Mouse (Mus musculus) adrenal gland, postnatal 25 days (tissue): ENCODE data around the gene Gm3417. TPM values are rescaled to one million over a fixed set of nuclear protein-coding genes. Genes with fewer than 3 reads are reported as not detected.
"Not testable (repeated sequence)": the region's sequence is repeated elsewhere in the genome, so short reads cannot be mapped to it uniquely, and the experiment has no call there.

Experiments used
- DNase-seq: peaks from one replicate; pipeline ENCODE4 v3.0.0; 2021; ENCODE audit warnings: mixed read lengths
- total RNA-seq: library from RNA; stranded (reverse); gene quantifications from 2 replicates; pipeline ENCODE4 v1.2.3, GENCODE M21; 2021

Gm3417 gene
- total RNA-seq, 1 experiment from 2014 or later, result not detected

DNA sequence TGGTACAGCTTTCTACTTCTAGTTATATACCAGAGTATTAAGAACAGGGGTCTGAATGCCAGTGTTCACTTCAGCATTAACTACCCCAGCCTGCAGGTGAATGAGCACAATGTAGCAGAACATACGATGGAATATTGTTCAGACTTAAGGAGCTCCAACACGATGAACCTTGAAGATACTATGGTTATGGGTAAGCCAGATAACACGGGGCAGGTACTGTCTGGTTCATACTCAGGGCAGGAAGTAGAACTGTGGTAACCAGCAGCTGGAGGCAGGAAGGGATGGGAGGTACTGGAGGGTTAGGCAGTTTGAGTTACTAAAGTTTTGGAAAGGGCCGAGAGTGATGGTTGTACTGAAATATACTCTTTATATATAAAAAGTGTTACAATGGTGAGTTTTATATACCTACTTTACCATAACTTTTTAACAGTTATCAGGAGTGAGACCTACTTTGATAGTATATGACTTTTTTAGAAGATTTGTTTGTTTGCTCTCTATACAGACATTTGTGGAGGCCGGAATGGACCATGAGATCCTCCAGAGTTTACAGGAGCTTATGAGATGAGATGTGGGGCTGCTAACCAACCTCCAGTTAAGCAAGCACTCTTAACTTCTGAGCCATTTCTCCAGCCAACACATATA lies 19.8 kb downstream of the Gm3417 start:
- no peak for DNase-seq

DNA sequence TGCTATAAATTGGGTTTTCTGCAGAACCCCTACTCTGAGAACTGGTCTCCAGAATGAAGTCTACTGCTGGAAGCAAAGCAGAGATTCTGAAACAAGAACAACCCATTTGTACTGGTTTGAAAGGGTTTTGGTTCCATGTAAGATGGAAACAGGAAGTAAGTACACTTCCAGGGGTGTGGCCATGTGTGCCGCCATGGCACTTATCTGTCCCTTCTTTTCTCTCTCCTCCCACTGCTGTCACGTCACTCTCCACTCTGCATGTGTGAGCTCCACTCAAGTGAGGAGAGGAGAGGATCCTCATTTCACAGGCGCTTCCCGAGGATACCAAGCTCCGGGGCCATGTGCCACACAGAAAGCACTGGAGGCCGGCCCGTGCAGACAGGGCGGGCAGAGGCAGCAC lies 25.1 kb downstream of the Gm3417 start:
- no peak for DNase-seq

DNA sequence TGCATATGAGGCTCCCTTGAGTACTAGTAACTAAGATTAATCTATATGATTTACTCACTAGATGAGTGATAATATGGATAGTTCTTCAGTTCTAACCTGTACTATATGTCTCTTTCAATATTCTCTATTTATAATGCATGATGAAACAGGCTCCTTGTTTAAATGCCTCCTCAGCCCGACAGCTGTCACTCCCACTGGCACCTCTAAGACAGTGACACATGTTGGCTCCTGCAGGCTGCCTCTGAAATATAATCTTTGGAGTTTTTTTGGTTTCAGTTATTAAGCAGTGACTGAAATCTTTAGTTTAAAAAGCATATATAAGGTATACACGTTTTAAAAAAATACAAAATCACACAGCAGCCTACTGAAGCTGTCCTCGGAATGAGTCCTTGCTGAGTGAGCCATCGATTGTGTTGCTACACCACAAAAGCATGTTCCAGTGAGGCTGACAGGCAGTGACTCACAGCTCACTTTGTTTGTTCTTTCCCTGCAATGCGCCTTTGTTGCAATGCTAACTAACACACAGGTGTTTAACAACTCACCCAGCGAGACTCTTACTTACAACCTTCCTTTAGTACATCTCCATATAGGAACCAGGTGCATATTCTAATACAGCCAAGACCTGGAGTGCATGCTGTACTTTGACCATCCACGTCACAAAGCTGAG lies 29.3 kb downstream of the Gm3417 start:
- DNase-seq, result no peak

DNA sequence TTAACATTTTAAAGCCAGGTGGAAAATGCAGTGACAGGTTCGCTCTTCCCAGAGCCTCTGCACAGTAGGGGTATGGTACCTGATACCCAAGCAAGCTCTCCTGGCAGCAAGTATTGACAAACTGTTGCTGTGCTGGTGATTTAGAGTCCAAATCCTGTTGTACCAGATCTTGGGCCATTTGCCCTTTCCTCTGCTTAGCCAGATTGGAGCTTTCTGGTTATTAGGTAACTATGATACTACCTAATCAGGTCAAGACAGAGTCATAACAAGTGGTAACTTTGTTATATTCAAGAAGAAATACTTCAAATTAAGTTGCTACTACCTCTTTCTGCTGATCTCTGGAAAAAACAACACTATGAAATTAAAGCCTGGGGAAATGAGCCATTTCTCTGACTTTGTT lies 34.0 kb downstream of the Gm3417 start:
- no peak for DNase-seq

DNA sequence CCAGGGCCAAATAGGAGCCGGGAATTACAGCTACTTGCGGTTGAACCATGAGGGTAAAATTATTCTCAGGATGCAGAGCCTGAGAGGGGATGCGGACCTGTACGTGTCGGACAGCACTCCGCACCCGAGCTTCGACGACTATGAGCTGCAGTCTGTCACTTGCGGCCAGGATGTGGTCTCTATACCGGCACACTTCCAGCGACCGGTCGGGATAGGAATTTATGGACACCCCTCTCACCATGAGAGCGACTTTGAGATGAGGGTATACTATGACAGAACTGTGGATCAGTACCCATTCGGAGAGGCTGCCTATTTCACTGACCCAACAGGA lies 34.9 kb downstream of the Gm3417 start:
- DNase-seq, result no peak

DNA sequence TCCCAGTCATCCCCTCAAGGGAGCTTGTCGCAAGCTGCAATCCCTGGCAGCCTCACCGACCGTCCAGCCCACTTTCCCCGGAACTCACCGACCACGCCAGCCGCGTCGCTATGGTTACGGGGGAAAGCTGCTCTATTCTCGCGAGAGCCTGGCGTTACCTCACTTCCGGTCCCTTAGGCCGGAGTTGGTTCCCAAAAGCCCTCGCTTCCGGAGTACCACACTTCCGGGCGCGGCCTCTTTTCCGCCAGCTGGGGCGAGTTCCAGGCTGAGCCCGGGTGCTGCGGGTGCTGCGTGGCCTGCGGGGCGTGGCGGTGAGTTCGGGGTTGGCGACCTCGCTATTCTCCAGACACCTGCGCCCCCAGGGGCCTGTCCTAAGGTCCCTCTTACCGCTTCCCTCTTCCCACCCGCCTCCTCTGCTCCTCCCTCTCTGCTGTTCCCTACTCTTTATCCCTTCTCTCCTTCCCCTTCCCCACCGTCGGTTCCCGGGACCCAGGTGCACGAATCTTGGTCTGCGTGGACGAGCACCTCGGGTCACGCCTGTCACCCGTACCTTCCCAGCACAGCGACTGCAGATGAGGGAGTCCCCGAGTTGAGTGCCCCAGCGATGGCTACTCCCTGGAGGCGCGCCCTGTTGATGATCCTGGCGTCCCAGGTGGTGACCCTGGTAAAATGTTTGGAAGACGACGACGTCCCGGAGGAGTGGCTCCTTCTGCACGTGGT lies 35.4 kb downstream of the Gm3417 start, which contains the start of the genes Wdr27 and 1600012H06Rik:
Gene Wdr27, minus strand, starts transcription at position 150 of the 720 bp plus-strand sequence.
Gene 1600012H06Rik, plus strand, starts transcription at position 176 of the 720 bp plus-strand sequence.
- peak; percentile 99 for DNase-seq

DNA sequence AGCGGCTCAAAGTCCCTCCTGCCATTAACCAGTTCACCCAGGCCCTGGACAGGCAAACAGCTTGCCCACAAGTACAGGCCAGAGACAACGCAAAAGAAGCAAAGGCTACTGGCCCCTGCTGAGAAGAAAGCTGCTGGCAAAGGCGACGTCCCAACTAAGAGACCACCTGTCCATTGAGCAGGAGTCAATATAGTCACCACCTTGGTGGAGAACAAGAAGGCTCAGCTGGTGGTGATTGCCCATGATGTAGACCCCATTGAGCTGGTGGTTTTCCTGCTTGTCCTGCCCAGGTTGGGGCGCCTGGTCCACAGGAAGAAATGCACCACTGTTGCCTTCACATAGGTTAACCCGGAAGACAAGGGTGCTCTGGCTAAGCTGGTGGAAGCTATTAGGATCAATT lies 36.4 kb downstream of the Gm3417 start:
- DNase-seq, result not testable (repeated sequence)

DNA sequence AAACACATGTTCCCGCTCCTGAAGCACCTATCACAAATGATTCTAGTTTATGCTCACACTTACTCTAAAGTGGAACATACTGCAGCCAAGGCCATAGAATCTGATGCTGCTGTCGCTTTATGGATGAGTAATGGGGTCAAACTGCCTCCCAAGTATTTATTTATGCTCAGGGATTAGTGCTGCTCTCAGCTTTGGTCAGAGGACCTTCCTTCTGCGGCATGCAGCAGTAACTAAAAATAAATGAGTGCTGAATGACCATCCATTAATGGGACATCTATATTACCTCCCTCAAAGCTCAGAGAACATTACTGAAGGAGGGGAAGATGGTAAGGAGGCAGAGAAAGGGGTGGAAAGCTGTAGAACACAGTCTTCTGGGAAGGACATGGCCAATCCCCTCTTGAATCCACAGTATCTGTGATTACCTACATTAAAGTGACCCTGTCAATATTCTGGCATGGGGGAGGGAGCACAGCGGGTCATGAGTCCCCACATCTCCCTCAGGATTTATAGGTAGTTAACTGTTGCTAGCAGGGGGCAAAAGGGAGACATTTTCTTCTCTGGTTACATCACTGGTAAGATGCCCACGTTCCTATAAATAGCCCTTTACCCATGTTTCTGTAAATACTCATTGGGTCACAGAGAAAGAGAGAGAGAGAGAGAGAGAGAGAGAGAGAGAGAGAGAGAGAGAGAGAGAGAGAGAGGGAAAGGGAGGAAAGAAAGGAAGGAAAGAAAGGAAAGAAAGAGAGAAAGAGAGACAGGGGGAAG lies 42.6 kb downstream of the Gm3417 start:
- DNase-seq, result no peak

DNA sequence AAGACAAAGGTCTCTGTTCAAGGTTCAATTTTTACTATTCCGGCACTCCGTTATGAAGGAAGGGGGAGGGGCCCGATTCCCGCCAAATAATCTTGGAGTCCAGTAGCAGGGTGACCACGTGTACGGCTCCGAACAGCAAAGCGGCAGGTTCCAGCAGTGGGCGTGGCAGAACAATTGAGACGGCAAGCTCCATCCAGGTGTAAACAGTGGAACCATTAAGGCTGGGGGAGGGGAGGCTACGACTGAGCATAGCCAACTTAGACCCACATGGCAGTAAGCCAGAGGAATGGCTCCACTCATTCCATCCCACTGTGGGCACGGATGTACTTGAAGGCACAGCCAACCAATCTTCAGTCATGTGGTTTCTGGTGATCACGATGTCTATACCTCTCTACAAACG lies 43.3 kb downstream of the Gm3417 start:
- not testable (repeated sequence) for DNase-seq

DNA sequence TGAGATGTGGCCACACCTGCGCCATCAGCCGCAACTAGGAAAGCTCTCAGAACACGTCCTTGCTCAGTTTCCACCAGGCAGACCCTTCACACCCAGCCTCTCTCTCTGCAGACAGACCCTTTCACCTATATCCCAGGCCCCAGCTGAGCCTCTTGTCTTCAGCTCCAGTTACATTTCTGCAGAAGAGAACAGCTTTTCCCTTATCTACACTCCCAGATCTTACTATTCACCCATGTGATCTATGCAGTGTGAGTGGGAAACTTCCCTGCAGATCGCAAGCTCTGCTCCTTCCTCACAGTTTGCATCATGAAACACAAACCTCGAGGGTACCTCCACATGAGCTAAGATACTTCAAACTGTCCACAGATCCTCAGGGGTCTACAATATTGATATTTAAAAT lies 47.1 kb downstream of the Gm3417 start:
- DNase-seq, result no peak

DNA sequence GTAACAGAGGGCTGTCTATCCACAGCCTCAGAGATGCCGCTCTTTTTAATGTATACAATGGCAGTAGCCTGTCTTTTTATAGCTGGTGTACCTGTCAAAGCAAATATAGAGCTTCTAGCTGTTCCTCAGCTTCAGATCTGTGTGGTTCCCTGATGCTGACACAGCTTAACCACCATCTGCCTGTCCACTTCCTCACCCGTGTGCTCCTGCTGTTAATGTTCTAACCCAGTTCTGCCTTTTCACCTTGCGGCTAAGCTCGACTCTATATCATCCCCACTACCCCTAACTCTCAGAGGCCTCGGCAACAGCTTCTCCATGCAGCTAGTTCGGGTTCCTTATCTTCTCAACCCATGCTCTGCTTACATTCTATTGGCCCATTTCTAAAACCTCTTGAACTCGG lies 47.9 kb downstream of the Gm3417 start:
- DNase-seq, result no peak

DNA sequence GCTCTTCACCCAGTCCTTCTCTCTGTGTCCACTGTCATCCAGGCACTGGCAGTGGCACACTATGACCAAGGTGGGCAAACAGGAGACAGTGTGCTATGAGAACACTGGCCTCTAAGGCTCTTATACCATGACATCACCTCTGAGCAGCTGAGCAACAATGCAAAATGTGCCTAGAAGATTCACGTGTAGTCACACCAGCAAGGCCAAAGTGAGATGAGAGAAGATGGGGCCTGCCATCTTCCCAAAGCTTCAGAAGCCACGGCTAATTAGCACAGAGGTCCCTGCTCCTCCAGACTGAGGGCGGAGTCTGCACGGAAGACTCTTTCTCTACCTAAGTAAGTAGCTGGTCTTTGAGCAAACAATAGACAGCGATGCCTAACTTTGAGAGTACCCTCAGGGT lies 50.0 kb downstream of the Gm3417 start:
- DNase-seq, result no peak

DNA sequence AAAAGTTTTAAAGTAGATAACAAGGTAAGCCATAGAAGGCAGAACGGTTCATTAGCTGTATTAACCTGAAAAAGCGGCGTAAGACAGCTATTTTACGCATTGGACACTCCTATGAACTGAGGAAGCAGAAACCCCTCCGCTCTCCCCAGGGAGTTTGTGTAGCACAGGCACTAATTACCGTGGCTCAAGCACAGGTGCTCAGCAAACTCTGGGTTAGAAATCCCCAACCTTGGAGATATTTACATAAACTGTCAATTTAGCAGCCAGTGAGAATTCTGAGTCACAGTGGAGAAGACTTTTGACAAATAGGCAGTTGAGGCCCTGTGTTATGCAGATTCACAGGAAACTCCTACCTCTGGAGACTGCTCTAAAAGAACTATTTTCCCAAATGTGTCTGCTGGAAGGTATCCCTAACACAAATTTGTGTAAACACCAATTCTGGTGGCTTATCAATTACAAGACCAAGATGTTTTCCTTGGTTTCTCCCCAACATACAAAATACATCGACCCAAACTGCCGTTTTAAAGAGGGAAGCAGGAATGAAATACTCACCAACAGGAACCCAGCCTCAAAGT lies 50.9 kb downstream of the Gm3417 start:
- no peak for DNase-seq

DNA sequence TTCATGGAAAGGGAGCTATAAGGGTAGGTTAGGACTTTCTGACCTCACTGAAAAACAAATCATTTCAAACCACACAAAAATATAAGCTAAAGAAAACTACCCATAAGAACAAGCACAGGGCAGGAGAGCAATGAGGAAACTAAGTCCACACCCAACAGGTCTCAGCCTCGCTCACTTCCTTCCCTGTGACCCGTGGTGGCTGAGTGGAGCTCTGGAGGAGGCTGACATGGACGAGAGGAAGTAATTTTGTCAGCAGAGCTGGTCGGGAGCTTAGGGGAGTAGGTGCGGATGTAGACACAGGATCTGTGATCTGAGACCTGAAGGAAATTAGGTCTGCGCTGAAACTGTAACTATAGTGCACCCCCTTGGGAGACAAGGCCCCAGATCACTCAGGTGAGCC lies 57.0 kb downstream of the Gm3417 start:
- DNase-seq, result no peak

DNA sequence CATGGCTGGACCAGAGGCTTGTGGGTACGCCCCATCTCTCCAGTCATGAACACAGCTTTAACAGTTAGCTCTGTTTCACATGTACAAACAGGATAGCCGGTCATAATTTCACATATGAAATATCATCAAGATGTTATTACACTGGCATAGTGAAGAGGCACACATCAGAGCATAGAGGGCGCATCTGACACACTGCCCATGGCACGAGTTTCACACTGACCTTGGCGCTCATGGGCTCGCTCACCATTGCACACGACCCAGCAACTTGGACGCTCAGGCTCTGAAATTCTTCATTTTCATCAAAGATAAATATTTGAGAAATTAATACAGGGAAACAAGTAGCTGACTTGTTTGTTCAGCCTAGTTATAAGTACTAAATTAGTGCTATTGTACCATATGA lies 60.7 kb downstream of the Gm3417 start:
- DNase-seq, result peak; percentile 31

DNA sequence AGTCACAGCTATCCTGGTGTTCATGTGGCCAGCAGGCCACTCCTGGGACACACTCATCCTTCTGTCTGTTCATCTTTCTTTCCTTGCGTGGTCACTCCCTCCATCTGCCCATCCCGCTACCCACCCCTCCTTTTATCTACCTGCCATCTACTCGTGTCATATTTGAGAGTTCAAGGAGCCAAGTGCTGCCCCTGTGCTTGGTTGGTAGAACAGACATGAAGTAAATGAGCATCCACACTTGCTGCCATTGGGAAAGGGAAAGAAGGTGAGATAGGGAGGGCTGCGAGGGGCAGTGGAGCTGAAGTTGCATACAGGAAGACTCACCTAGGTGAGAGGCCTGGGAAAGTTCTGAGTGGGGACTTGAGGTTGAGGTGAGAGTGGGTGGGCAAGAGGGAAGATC lies 64.2 kb downstream of the Gm3417 start:
- no peak for DNase-seq

Other genes with a start within 250 kb of the Gm3417 start
- gene Wdr27, start 35.6 kb downstream of the Gm3417 start, total RNA-seq, result 8.3 and 8.4 TPM in 2 replicates
- 36.5 and 55.1 TPM in 2 replicates for gene 1600012H06Rik, start 35.6 kb downstream of the Gm3417 start, total RNA-seq
- gene Phf10, start 17.5 kb downstream of the Gm3417 start, total RNA-seq, result 70.1 and 76.4 TPM in 2 replicates
- gene 9030025P20Rik, start 322 bp downstream of the Gm3417 start, total RNA-seq, result 8.7 and 9.6 TPM in 2 replicates
- 1.8 and 6.3 TPM in 2 replicates for gene Gm3435, start 31.4 kb upstream of the Gm3417 start, total RNA-seq
- 68.0 and 75.4 TPM in 2 replicates for gene Ermard, start 62.4 kb upstream of the Gm3417 start, total RNA-seq
- gene Tcte3, start 62.7 kb upstream of the Gm3417 start, total RNA-seq, result 0.85 and 2.8 TPM in 2 replicates
- gene Gm3448, start 62.7 kb upstream of the Gm3417 start, total RNA-seq, result 7.7 and 9.5 TPM in 2 replicates